Mouse (Mus musculus) hindbrain, embryonic 15.5 days (tissue): ENCODE data around the gene Trmt1. TPM values are rescaled to one million over a fixed set of nuclear protein-coding genes. Genes with fewer than 3 reads are reported as not detected.

Experiments
- ATAC-seq: fragments of 200-750 bp; cut with Nextera tagmentation; 2 replicates; pipeline ENCODE4 v1.8.0; 2017; ENCODE audit warnings: low read depth, moderate number of reproducible peaks, moderate TSS enrichment; ENCODE audit not compliant: low FRiP score
- H3K27ac ChIP-seq: fragments of 300-500 bp; sonication (generic); replicated peaks from 2 replicates; pipeline ENCODE4 v1.5.1; 2015; ENCODE audit warnings: mild to moderate bottlenecking, inconsistent platforms
- H3K27me3 ChIP-seq: fragments of 300-500 bp; sonication (generic); 2 replicates; pipeline ENCODE4 v1.6.1; 2015; ENCODE audit warnings: control low read depth, inconsistent platforms
- H3K36me3 ChIP-seq: fragments of 300-500 bp; sonication (generic); 2 replicates; pipeline ENCODE4 v1.6.1; 2015; ENCODE audit warnings: control low read depth, inconsistent platforms
- H3K4me1 ChIP-seq: fragments of 300-500 bp; sonication (generic); replicated peaks from 2 replicates; pipeline ENCODE4 v1.6.1; 2015; ENCODE audit warnings: control low read depth, inconsistent platforms
- H3K4me2 ChIP-seq: fragments of 300-500 bp; sonication (generic); 2 replicates; pipeline ENCODE4 v1.6.1; 2015; ENCODE audit warnings: moderate library complexity, mild to moderate bottlenecking, inconsistent platforms
- H3K4me3 ChIP-seq: fragments of 300-500 bp; sonication (generic); 2 replicates; pipeline ENCODE4 v1.5.1; 2015; ENCODE audit warnings: mild to moderate bottlenecking, inconsistent platforms
- H3K9ac ChIP-seq: fragments of 300-500 bp; sonication (generic); 2 replicates; pipeline ENCODE4 v1.6.1; 2015; ENCODE audit warnings: inconsistent platforms
- H3K9me3 ChIP-seq: fragments of 300-500 bp; sonication (generic); 2 replicates; pipeline ENCODE4 v1.6.1; 2016; ENCODE audit warnings: control low read depth, inconsistent platforms
- WGBS: fragments of 180-500 bp; shearing (Covaris S2); methylation state at CpG from one replicate; pipeline ENCODE4 v1.1.7; 2015; 5-methylcytosine and 5-hydroxymethylcytosine counted together
- polyA plus RNA-seq: library from polyadenylated mRNA; unstranded; fragments of >200 nt; fragmentation: Nextera tagmentation; extraction: Ambion mirVana; gene quantifications from 2 replicates; pipeline ENCODE4 v1.2.1, GENCODE M21; 2015

Trmt1 gene
- polyA plus RNA-seq, 1 experiment from 2014 or later, result 62.5 TPM

DNA sequence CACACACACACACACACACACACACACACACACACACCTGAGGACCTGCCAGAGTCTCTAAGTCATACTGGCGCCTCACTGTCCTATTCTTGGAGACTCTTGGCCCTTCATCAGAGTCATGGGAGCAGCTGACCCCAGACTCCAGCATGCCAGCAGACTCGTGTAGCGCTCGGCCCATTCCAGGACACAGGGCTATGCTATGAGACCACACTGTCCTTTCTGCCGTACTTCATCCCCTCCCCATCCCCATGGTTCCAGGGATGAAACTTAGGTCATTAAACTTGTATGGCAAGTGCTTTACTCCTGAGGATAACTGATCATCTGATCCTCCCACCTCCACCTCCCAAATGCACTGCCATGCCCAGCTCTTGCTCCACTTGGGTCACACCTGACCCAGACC, 32.4 kb downstream of the Trmt1 start:
- Histone ChIP-seq H3K4me3 (no peak overlapping the region), H3K4me2 (no peak overlapping the region), H3K4me1 (peaks cover 44% of the 10 kb centered on the region), H3K9ac (no peak overlapping the region), H3K9me3 (no peaks in the 10 kb centered on the region), H3K27me3 (peaks cover 13% of the 10 kb centered on the region), H3K27ac (no peak overlapping the region), H3K36me3 (no peaks in the 10 kb centered on the region)
- 76% methylated on average over 5 of the region's 5 CpGs for WGBS
- no peak for ATAC-seq

DNA sequence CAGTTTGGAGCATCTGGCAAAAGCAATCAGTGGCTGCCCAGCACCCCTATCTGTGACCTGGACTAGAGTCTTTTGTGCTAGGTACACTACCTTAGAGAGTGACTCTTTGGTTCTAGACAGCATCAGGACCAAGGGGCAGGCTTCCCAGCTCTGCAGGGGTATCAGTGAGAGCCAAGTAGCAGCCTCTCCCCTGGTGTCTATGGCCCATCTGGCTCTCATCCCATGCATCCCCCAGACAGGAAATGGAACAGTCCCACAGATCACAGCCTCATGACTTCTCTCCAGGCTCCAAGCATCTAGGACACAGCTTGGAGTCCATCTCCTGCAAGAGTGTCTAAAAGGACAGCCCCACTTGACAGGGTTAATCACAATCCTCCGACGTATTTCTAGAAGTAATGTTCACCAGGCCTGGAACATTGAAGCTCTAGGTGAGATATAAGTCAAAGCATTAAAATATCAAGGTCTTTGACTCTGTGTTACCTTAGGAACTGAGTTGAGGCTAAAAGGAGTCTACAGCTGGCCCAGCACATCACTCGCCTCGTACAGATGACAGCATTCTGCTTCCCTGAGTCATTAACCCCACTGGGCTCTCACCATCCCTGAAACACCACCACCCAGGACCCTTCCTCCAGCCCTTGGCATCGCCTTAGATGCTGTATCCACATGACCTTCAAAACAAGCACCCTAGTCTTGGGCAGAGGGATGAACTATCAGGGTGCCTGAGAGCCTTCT, 33.0 kb downstream of the Trmt1 start:
- H3K4me3 ChIP-seq, result no peak overlapping the region
- H3K36me3 ChIP-seq, result no peaks in the 10 kb centered on the region
- H3K4me1 ChIP-seq, result peaks cover 44% of the 10 kb centered on the region
- no peak overlapping the region for H3K9ac ChIP-seq
- WGBS, result 80% methylated on average over 5 of the region's 5 CpGs
- no peaks in the 10 kb centered on the region for H3K9me3 ChIP-seq
- no peak overlapping the region for H3K4me2 ChIP-seq
- no peak overlapping the region for H3K27ac ChIP-seq
- H3K27me3 ChIP-seq, result peaks cover 13% of the 10 kb centered on the region
- ATAC-seq, result no peak

DNA sequence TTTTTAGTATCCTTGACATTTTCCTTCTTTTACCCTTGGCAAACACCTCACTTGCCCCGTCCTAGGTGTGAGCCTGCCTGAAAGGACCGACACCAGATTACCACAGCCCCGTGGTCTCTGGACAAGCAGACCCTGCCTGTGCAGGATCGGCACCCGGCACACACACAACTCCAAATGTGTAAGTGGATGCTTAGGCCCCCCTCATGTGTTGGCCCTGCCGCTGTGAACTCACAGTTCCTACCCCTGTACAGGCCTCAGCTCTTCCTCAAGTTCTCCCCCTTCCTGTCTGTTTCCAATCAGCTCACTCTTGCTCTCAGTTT, 36.4 kb downstream of the Trmt1 start:
- 68% methylated on average over 6 of the region's 6 CpGs for WGBS
- H3K9me3 ChIP-seq, result no peaks in the 10 kb centered on the region
- H3K4me2 ChIP-seq, result 0 out of 2 replicates have a peak overlapping the region, but pooled peaks have one; percentile 5
- no peak for ATAC-seq
- H3K36me3 ChIP-seq, result no peaks in the 10 kb centered on the region
- H3K4me1 ChIP-seq, result peaks cover 45% of the 10 kb centered on the region
- H3K4me3 ChIP-seq, result no peak overlapping the region
- 0 out of 2 replicates have a peak, but pooled peaks cover 3% of the 10 kb centered on the region for H3K27me3 ChIP-seq
- no peak overlapping the region for H3K9ac ChIP-seq
- H3K27ac ChIP-seq, result peak overlapping the region; percentile 77

DNA sequence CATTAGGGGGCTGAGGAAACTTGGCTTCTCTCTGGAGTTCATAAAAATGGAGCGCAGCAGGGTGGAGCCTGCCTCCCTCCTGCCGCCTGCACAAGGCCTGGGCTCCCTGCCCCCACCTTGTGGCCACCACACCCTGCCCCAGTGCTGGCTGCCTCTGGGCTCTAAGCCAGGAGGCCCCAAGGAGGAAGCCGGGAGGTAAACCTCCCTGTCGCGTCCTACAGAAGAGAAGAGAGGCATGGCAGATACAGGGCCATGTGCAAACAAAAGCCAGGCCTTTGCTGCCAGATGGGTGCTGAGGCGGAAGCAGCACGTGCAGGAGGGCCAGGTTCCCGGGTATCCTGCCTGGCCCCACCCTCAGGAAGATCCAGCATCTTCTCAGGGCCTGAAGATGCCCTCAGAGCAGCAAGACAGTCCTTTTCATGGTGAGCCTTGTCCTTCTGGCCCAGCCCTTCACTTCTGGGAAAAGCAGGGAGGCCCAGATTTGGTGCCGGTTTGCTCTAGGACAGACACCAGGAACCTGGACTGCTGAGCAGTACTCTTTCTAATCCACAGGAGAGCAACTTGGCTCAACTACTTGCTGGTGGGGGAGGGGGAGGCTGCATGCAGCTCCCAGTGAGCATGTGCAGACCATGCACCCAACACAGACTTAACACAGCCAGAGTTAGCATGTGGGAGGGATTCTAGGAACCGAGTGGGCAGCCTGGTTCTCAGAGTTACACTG, 36.9 kb downstream of the Trmt1 start, which contains the start of gene G430095P16Rik:
TSS of gene G430095P16Rik (plus strand) at position 158 of the 721 bp plus-strand sequence.
- WGBS, result 19% methylated on average over 10 of the region's 10 CpGs

DNA sequence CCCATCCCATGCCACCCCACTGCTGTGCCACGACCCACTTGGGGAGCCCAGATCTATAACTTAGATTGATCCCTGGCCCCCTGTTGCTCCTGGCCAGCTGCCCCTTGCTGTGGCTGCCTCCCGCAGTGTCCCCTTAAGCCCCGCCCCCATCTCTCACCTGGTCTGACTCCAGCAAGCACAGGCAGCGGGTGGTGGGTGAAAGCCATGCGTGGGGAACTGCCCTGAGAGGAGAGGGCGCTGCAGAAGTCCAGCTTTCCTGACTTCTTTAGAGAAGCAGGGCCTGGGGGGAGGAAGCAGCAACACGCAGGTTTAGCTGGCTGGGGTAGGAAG, 37.4 kb downstream of the Trmt1 start:
- H3K27ac ChIP-seq, result peak overlapping the region; percentile 77
- H3K9ac ChIP-seq, result no peak overlapping the region
- H3K4me2 ChIP-seq, result peak overlapping the region; percentile 11; the same call in 1 of the 2 replicates
- H3K4me1 ChIP-seq, result peaks cover 50% of the 10 kb centered on the region
- no peak overlapping the region for H3K4me3 ChIP-seq
- WGBS, result 34% methylated on average over 7 of the region's 7 CpGs
- no peak for ATAC-seq
- no peaks in the 10 kb centered on the region for H3K36me3 ChIP-seq
- H3K9me3 ChIP-seq, result no peaks in the 10 kb centered on the region
- H3K27me3 ChIP-seq, result 0 out of 2 replicates have a peak, but pooled peaks cover 3% of the 10 kb centered on the region

More for the DNA sequence above, 36.9 kb downstream of the Trmt1 start, which contains the start of gene G430095P16Rik:
- peak; percentile 75 for ATAC-seq
- peak within 1 kb of the TSS; percentile 2; the same call in 1 of the 2 replicates for H3K9ac ChIP-seq
- H3K4me1 ChIP-seq, result peaks cover 46% of the 10 kb centered on the region
- H3K36me3 ChIP-seq, result no peaks in the 10 kb centered on the region
- peak within 1 kb of the TSS; percentile 77 for H3K27ac ChIP-seq
- no peak within 1 kb of the TSS for H3K4me3 ChIP-seq
- H3K4me2 ChIP-seq, result peak within 1 kb of the TSS; percentile 11
- H3K27me3 ChIP-seq, result 0 out of 2 replicates have a peak, but pooled peaks cover 3% of the 10 kb centered on the region
- H3K9me3 ChIP-seq, result no peaks in the 10 kb centered on the region

DNA sequence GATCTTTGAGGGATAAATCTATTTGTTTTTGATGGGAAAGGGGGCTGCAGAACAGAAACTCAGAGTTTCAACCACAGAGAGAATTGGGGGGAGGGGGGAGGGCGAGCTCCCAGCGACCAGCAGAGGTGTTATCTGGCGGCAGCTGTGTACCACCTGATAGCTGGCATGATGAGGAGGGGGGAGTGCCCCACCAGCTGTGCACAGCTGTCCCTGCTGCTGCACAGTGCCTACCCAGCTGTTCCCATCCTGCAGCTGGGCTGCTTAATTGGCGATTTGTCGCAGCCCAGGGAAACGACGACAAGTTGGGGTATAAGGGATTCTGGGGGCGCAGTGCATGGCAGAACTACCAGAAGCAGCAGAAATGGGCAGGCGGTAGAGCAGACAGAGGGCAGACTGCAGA, 38.6 kb downstream of the Trmt1 start:
- H3K9me3 ChIP-seq, result no peaks in the 10 kb centered on the region
- H3K27ac ChIP-seq, result 0 out of 2 replicates have a peak overlapping the region, but pooled peaks have one; percentile 64
- no peak overlapping the region for H3K4me2 ChIP-seq
- H3K4me3 ChIP-seq, result no peak overlapping the region
- 40% methylated on average over 9 of the region's 9 CpGs for WGBS
- peaks cover 55% of the 10 kb centered on the region for H3K4me1 ChIP-seq
- no peak overlapping the region for H3K9ac ChIP-seq
- no peaks in the 10 kb centered on the region for H3K36me3 ChIP-seq
- H3K27me3 ChIP-seq, result no peaks in the 10 kb centered on the region
- no peak for ATAC-seq

DNA sequence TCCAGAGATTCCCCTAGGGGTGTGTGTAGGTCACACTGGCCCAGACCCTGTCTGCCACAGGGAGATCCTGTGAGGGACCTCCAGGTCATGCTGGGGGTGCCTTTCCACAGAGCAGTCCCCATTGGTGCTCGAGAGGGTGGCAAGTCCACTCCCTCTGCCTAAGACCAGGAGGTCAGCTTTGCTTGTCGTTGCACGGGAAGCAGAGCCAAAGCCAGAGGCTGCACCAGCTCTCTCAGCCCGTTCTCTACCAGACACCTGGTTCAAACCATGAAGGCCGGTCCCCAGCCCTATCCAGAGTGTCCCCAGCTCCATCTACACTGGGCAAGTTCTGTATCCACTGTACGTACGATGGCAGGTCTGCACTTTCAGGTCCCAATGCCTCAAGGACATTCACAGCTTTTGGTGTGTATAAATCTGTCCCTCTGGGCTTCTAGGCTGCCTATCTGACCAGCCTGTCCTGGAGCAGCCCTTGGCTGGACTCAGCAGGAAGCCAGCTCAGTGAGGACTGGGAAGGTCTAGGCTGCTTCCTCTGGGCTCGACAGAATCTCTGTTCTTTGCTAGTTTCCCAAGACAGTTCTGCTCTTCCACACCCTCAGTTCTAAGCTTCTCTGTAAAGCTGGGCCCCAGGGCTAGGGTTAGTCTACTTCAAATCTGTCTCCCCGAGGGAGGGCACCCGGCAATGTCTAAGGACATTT, 39.3 kb downstream of the Trmt1 start:
- H3K27ac ChIP-seq, result peak overlapping the region; percentile 64
- H3K9me3 ChIP-seq, result no peaks in the 10 kb centered on the region
- no peaks in the 10 kb centered on the region for H3K36me3 ChIP-seq
- H3K4me2 ChIP-seq, result no peak overlapping the region
- 62% methylated on average over 10 of the region's 10 CpGs for WGBS
- H3K4me3 ChIP-seq, result no peak overlapping the region
- ATAC-seq, result no peak
- H3K27me3 ChIP-seq, result no peaks in the 10 kb centered on the region
- no peak overlapping the region for H3K9ac ChIP-seq
- peaks cover 62% of the 10 kb centered on the region for H3K4me1 ChIP-seq

DNA sequence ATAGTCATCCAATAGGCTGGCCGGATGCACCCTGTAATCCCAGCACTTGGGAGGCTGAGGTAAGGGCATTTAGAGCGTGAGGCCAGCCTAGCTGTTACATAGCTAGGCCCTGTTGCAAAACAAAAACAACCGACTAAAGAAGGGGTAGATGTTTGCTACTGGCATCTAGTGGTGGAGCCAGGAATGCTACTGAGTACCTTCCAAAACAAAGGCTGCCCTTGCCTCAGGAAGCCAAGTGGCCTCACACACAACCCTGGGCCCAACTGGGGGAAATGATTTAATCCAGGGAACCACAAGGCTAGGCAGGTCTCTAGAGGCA, 39.8 kb downstream of the Trmt1 start:
- no peak overlapping the region for H3K4me3 ChIP-seq
- H3K4me2 ChIP-seq, result no peak overlapping the region
- no peaks in the 10 kb centered on the region for H3K36me3 ChIP-seq
- no peaks in the 10 kb centered on the region for H3K9me3 ChIP-seq
- no peaks in the 10 kb centered on the region for H3K27me3 ChIP-seq
- ATAC-seq, result no peak
- H3K9ac ChIP-seq, result no peak overlapping the region
- H3K27ac ChIP-seq, result peak overlapping the region; percentile 64
- WGBS, result 27% methylated on average over 3 of the region's 3 CpGs
- H3K4me1 ChIP-seq, result peaks cover 67% of the 10 kb centered on the region

DNA sequence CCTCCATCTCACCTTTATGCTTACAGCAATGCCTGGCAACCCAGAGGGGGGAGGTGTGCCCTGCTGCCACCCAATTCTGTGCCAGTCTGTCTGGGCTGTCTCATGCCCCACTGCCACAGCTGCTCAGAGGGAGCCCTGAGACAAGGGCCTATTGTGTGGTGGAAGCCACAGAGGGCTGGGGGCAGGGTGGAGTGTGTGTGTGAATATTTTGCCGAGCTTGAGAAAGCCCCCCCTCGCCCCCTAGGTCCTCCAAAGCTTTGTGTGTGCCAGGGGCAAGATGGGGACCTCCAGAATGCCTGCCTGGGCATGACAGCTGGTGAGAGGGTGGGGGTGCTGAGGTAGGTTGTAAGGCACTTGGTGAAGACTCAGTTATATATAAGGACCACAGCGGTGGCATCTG, 42.4 kb downstream of the Trmt1 start:
- H3K4me2 ChIP-seq, result no peak overlapping the region

DNA sequence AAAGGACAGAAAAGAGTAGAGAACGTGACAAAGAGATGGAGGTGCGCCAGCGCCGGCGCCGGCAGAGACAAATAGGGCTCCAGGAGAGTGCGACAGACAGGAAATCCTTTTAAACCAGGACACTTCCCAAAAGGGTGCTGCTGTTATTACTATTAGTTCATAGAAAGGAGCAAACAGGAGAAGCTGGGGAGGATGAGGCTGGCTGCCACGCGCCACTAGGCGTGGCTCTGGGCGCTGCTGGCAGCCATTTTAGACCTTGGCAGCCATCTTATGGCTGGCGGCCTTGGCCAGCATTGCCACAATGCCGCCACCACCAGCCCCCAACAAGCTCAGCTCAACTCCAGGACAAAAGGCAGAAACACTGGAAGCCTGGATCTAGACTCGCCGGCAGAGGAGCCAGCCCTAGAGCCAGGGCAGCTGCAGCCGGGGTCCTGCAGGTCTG, 43.8 kb downstream of the Trmt1 start:
- H3K4me2 ChIP-seq, result no peak overlapping the region
- WGBS, result 79% methylated on average over 16 of the region's 16 CpGs
- H3K4me1 ChIP-seq, result peaks cover 73% of the 10 kb centered on the region

More for the DNA sequence above, 42.4 kb downstream of the Trmt1 start:
- Histone ChIP-seq H3K9me3 (no peaks in the 10 kb centered on the region), H3K27ac (peak overlapping the region; percentile 83), H3K36me3 (no peaks in the 10 kb centered on the region), H3K9ac (no peak overlapping the region), H3K27me3 (no peaks in the 10 kb centered on the region), H3K4me1 (peaks cover 78% of the 10 kb centered on the region), H3K4me3 (no peak overlapping the region)
- peak; percentile 74 for ATAC-seq
- WGBS, result 48% methylated on average over 3 of the region's 3 CpGs

DNA sequence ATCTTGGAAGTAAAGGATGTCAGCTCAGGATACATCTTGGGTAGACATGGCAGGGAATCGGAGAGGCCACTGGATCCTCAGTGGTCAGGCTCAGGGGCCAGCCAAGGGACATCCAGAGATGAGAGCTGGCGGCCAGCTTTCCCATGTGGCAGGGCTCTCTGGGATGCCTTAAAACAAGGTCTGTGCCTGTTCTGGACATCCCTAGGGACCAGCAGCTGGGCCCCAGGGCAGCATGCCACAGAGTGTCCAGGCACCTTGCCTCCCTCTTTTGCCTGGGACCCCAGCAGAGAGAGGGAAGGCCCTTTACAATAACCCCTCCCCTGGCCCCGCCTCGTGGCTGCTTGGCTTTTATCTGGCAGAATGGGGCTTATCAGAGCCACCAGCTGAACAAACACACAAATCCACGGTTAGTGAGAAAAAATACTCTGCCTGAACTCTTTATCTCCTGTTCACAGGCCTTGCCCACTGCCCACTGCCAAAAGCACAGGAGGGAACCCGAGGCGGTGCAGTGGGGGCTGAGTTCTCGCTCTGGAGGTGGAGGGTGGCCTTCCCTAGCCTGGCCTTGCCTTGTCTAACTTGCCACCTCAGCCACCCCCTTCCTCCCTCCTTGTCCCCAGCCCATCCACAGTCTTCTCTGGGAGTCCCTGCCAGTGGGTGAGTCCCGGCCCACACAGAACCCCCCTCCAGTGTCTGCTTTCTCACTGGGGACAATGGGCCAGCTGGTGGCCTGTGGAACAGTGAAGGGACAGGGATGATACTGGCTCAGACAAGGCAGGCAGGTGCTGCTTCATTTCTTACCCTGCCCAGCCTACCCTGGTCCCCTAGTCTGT, 44.6 kb downstream of the Trmt1 start:
- WGBS, result 31% methylated on average over 9 of the region's 9 CpGs
- Histone ChIP-seq H3K9me3 (no peaks in the 10 kb centered on the region), H3K4me1 (peaks cover 67% of the 10 kb centered on the region), H3K4me3 (no peak overlapping the region), H3K4me2 (0 out of 2 replicates have a peak overlapping the region, but pooled peaks have one; percentile 10), H3K27ac (peak overlapping the region; percentile 83), H3K9ac (no peak overlapping the region), H3K36me3 (no peaks in the 10 kb centered on the region), H3K27me3 (no peaks in the 10 kb centered on the region)
- peak; percentile 24; the same call in 1 of the 2 replicates for ATAC-seq

More for the DNA sequence above, 43.8 kb downstream of the Trmt1 start:
- Histone ChIP-seq H3K9me3 (no peaks in the 10 kb centered on the region), H3K27me3 (no peaks in the 10 kb centered on the region), H3K27ac (peak overlapping the region; percentile 83), H3K9ac (no peak overlapping the region), H3K4me3 (no peak overlapping the region), H3K36me3 (no peaks in the 10 kb centered on the region)
- ATAC-seq, result no peak
